Mouse (Mus musculus) C2C12 (cell line): ENCODE measurements around the gene Ece1. TPM values are rescaled to one million over a fixed set of nuclear protein-coding genes. Genes with fewer than 3 reads are reported as not detected.

Experiments used
- H3K27me3 ChIP-seq: one replicate; pipeline ENCODE4 v1.6.1; 2011; ENCODE audit not compliant: control insufficient read depth, insufficient read depth, insufficient read length
- H3K36me3 ChIP-seq: one replicate; pipeline ENCODE4 v1.6.1; 2011; ENCODE audit not compliant: control insufficient read depth, insufficient read depth
- H3K4me3 ChIP-seq: one replicate; pipeline ENCODE4 v1.5.1; 2011; ENCODE audit warnings: mild to moderate bottlenecking, control low read depth; ENCODE audit not compliant: poor library complexity, insufficient read depth, severe bottlenecking
- H3K79me2 ChIP-seq: one replicate; pipeline ENCODE4 v1.6.1; 2011; ENCODE audit not compliant: control insufficient read depth, insufficient read depth
- H3K79me3 ChIP-seq: one replicate; pipeline ENCODE4 v1.6.1; 2011; ENCODE audit warnings: low read depth, control low read depth
- H3ac ChIP-seq: one replicate; pipeline ENCODE3; 2011; ENCODE audit warnings: low read depth; ENCODE audit not compliant: control insufficient read depth, insufficient read length
- CEBPB ChIP-seq: IDR thresholded peaks from one replicate; pipeline ENCODE4 v1.6.1; 2011; ENCODE audit warnings: low read depth, mild to moderate bottlenecking, control low read depth, moderate library complexity
- CTCF ChIP-seq: IDR thresholded peaks from one replicate; pipeline ENCODE4 v1.5.1; 2011; ENCODE audit not compliant: control insufficient read depth, insufficient read depth, insufficient read length
- FOSL1 ChIP-seq: IDR thresholded peaks from one replicate; pipeline ENCODE4 v1.8.0; 2011; ENCODE audit warnings: mild to moderate bottlenecking, low read length; ENCODE audit not compliant: poor library complexity, insufficient read depth, severe bottlenecking
- MAX ChIP-seq: IDR thresholded peaks from one replicate; pipeline ENCODE4 v1.6.1; 2011; ENCODE audit warnings: mild to moderate bottlenecking, control low read depth
- MYOD1 ChIP-seq: IDR thresholded peaks from one replicate; pipeline ENCODE4 v1.6.1; 2011; ENCODE audit warnings: low read depth; ENCODE audit not compliant: control insufficient read depth, insufficient read length
- MYOG ChIP-seq: IDR thresholded peaks from one replicate; pipeline ENCODE4 v1.6.1; 2011; ENCODE audit not compliant: control insufficient read depth, insufficient read length; ENCODE audit errors: extremely low read depth
- USF1 ChIP-seq: IDR thresholded peaks from one replicate; pipeline ENCODE4 v1.6.1; 2011; ENCODE audit warnings: low read depth, mild to moderate bottlenecking, control low read depth, moderate library complexity
- polyA plus RNA-seq: library from polyadenylated mRNA; unstranded; fragments of >200 nt; fragmentation: generic; extraction: Trizol; gene quantifications from one replicate; pipeline ENCODE4 v1.2.1, GENCODE M21; 2012; ENCODE audit warnings: missing spikeins

Ece1 gene
- polyA plus RNA-seq, 1 experiment = 198 TPM

GRCm38 (mm10) chr4:137858371-137858770 is 3.7 kb upstream of the Ece1 start:
- no peak overlapping the region for H3K4me3 ChIP-seq
- no peaks in the 10 kb centered on the region for H3K27me3 ChIP-seq
- H3K79me3 ChIP-seq = peaks cover 4% of the 10 kb centered on the region
- TF ChIP-seq USF1 = no peak
- TF ChIP-seq CEBPB = no peak
- no peak for TF ChIP-seq FOSL1
- TF ChIP-seq MYOG = no peak
- TF ChIP-seq MAX = no peak
- TF ChIP-seq MYOD1 = no peak
- TF ChIP-seq CTCF = no peak
- H3K36me3 ChIP-seq = no peaks in the 10 kb centered on the region
- peaks cover 13% of the 10 kb centered on the region for H3K79me2 ChIP-seq
- no peak overlapping the region for H3ac ChIP-seq

- H3K4me3 ChIP-seq = peak overlapping the region; percentile 16
- TF ChIP-seq CTCF (no peak), MYOD1 (no peak), MAX (no peak), CEBPB (no peak), MYOG (no peak), FOSL1 (no peak), USF1 (no peak)
- H3K36me3 ChIP-seq = no peaks in the 10 kb centered on the region
These were observed 501 bp upstream of the Ece1 start for GRCm38 (mm10) chr4:137861461-137862011.

GRCm38 (mm10) chr4:137862516-137863240 is 641 bp downstream of the Ece1 start:
- Histone ChIP-seq H3ac (peak overlapping the region; percentile 80), H3K79me3 (peaks cover 19% of the 10 kb centered on the region), H3K4me3 (peak overlapping the region; percentile 52), H3K27me3 (no peaks in the 10 kb centered on the region), H3K36me3 (no peaks in the 10 kb centered on the region), H3K79me2 (peaks cover 55% of the 10 kb centered on the region)
- TF ChIP-seq MYOD1 (no peak), USF1 (no peak), CTCF (no peak), MYOG (no peak), FOSL1 (no peak), CEBPB (no peak), MAX (no peak)

More at GRCm38 (mm10) chr4:137861461-137862011, 501 bp upstream of the Ece1 start:
- Histone ChIP-seq H3K27me3 (no peaks in the 10 kb centered on the region), H3K79me3 (peaks cover 19% of the 10 kb centered on the region), H3K79me2 (peaks cover 44% of the 10 kb centered on the region), H3ac (peak overlapping the region; percentile 23)

GRCm38 (mm10) chr4:137864031-137864430 is 2.0 kb downstream of the Ece1 start:
- H3K79me3 ChIP-seq = peaks cover 19% of the 10 kb centered on the region
- H3K79me2 ChIP-seq = peaks cover 57% of the 10 kb centered on the region
- TF ChIP-seq MYOG (no peak), CEBPB (no peak), FOSL1 (no peak), MYOD1 (no peak), CTCF (no peak), USF1 (no peak), MAX (no peak)
- no peak overlapping the region for H3ac ChIP-seq
- H3K36me3 ChIP-seq = no peaks in the 10 kb centered on the region
- no peaks in the 10 kb centered on the region for H3K27me3 ChIP-seq
- H3K4me3 ChIP-seq = no peak overlapping the region

- Histone ChIP-seq H3K79me2 (peaks cover 57% of the 10 kb centered on the region), H3K4me3 (no peak overlapping the region), H3ac (no peak overlapping the region), H3K79me3 (peaks cover 19% of the 10 kb centered on the region), H3K27me3 (no peaks in the 10 kb centered on the region), H3K36me3 (no peaks in the 10 kb centered on the region)
- no peak for TF ChIP-seq USF1
- TF ChIP-seq MAX = no peak
- TF ChIP-seq CEBPB = no peak
- TF ChIP-seq MYOG = no peak
These were observed 2.7 kb downstream of the Ece1 start for GRCm38 (mm10) chr4:137864769-137865168.

GRCm38 (mm10) chr4:137865221-137865641 is 3.2 kb downstream of the Ece1 start:
- Histone ChIP-seq H3K36me3 (no peaks in the 10 kb centered on the region), H3K79me3 (peaks cover 19% of the 10 kb centered on the region), H3K27me3 (no peaks in the 10 kb centered on the region), H3ac (no peak overlapping the region), H3K79me2 (peaks cover 62% of the 10 kb centered on the region), H3K4me3 (no peak overlapping the region)
- TF ChIP-seq USF1 = no peak
- TF ChIP-seq CEBPB = no peak
- no peak for TF ChIP-seq FOSL1
- TF ChIP-seq MAX = no peak
- no peak for TF ChIP-seq MYOD1
- TF ChIP-seq MYOG = no peak
- TF ChIP-seq CTCF = no peak
